Mouse (Mus musculus) T-cell, adult 66 days (primary cell): Measurements from ENCODE around the gene Zfp429. TPM values are rescaled to one million over a fixed set of nuclear protein-coding genes. Genes with fewer than 3 reads are reported as not detected.

Experiments used
- total RNA-seq, 2 experiments: library from RNA; stranded (reverse); gene quantifications; 3 replicates in 1 of 2; 4 replicates in 1 of 2; pipeline ENCODE4 v1.2.4; 2023

The Zfp429 gene
- 10 to 100 TPM; 10.1 to 12.5 TPM for total RNA-seq

GRCm38 (mm10) chr13:67399183-67399903 is at the start of gene Zfp429:
Zfp429 (minus strand) TSS chr13:67399819.

GRCm38 (mm10) chr13:67421207-67421857 is 21.7 kb upstream of the Zfp429 start, which contains the start of gene Zfp459:
Zfp459 (minus strand) TSS chr13:67421418.

GRCm38 (mm10) chr13:67375050-67375911 is 24.3 kb downstream of the Zfp429 start, which contains the start of the genes Gm28041 and Zfp456:
Gm28041 (minus strand) TSS chr13:67375733.
Zfp456 (minus strand) TSS chr13:67375810.

GRCm38 (mm10) chr13:67360131-67360744 is 39.4 kb downstream of the Zfp429 start, which contains the start of the genes Gm28044 and Zfp953:
Gm28044 (minus strand) TSS chr13:67360536.
Zfp953 (minus strand) TSS chr13:67360605.

Other genes starting within 250 kb of the Zfp429 start
- 1 to 10 TPM; 7.0 to 9.9 TPM for gene Rsl1, start 226.6 kb downstream of the Zfp429 start, total RNA-seq
- gene Zfp455, start 205.3 kb downstream of the Zfp429 start, total RNA-seq = 1 to 10 TPM; 2.3 TPM
- 1 to 10 TPM; 2.8 to 5.4 TPM for gene Zfp458, start 121.4 kb downstream of the Zfp429 start, total RNA-seq
- 1 to 10 TPM; 2.9 to 5.3 TPM for gene Zfp457, start 93.3 kb downstream of the Zfp429 start, total RNA-seq
- gene Zfp595, start 67.2 kb downstream of the Zfp429 start, total RNA-seq = 10 to 100 TPM; 16.4 to 18.8 TPM
- 1 to 10 TPM; 4.1 to 6.4 TPM for gene Gm28044, start 39.3 kb downstream of the Zfp429 start, total RNA-seq
- 10 to 100 TPM in 1 of 2 experiments, 1 to 10 TPM in 1; 8.2 to 10.7 TPM for gene Zfp953, start 39.2 kb downstream of the Zfp429 start, total RNA-seq
- 1 to 10 TPM in 1 of 2 experiments, not detected in 1; 2.4 TPM for gene Gm28041, start 24.1 kb downstream of the Zfp429 start, total RNA-seq
- 10 to 100 TPM in 1 of 2 experiments, 1 to 10 TPM in 1; 7.7 to 12.5 TPM for gene Zfp456, start 24.0 kb downstream of the Zfp429 start, total RNA-seq
- gene Zfp459, start 21.6 kb upstream of the Zfp429 start, total RNA-seq = 1 to 10 TPM; 3.1 to 3.3 TPM
- gene Zfp874a, start 51.8 kb upstream of the Zfp429 start, total RNA-seq = 10 to 100 TPM; 12.4 to 14.4 TPM
- gene Zfp874b, start 84.4 kb upstream of the Zfp429 start, total RNA-seq = 10 to 100 TPM; 17.1 to 18.3 TPM
- gene Zfp58, start 100.7 kb upstream of the Zfp429 start, total RNA-seq = 10 to 100 TPM; 12.6 to 13.9 TPM
- not detected for gene Gm26965, start 126.3 kb upstream of the Zfp429 start, total RNA-seq
- 10 to 100 TPM; 23.3 to 25.2 TPM for gene Zfp87, start 126.4 kb upstream of the Zfp429 start, total RNA-seq
- 1 to 10 TPM; 8.6 to 9.3 TPM for gene Zfp748, start 154.0 kb upstream of the Zfp429 start, total RNA-seq
- 10 to 100 TPM; 15.6 to 15.8 TPM for gene Zfp729b, start 209.9 kb upstream of the Zfp429 start, total RNA-seq
- gene Gm49345, start 237.9 kb upstream of the Zfp429 start, total RNA-seq = 1 to 10 TPM; 3.3 to 8.8 TPM
- gene Zfp729a, start 238.0 kb upstream of the Zfp429 start, total RNA-seq = 10 to 100 TPM; 12.3 to 15.7 TPM